Mouse (Mus musculus): ENCODE results near the gene Rft1. TPM values are rescaled to one million over a fixed set of nuclear protein-coding genes. Genes with fewer than 3 reads are reported as not detected.

The Rft1 gene
- polyA plus RNA-seq, 1 experiment from 2014 or later, result 17.6 TPM

DNA sequence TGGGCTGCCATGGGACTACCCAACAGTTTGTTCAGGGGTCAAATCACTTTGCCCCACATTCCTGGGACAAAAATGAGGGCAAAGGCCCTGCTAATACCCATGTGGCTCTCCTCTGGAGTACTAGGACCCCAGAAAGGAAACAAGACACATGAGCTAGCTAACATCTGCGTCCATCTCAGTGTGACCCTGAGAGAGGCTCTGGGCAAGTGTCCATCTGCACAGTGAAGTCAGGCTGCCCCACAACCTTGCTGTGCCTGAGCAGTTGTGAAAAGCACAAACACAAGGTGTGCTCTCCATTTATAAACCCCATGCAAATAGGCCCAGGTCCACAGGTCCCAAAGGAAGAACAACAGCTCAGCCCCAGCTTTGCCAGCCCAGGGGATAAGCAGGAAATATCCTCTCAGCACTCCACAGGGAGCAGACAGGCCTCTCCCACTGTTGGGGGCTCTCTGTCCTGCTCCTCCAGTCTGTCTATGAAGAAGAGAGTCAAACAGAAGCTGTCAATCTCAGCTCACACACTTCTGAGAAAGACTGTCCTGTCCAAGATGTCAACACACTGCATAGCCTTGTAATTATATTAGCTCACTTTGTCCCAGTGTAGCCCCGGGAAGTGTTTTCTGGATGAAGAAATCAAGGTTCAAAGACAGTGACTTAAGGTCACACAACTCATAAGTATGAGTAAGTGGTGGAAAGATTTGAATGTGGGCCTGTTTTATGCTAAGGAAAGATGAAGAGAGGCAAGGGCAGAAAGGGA, 41.0 kb upstream of the Rft1 start:
- 82% methylated on average over 2 of the region's 2 CpGs for WGBS
- H3K27ac ChIP-seq (ENCODE audit: low read length), result no peak overlapping the region
- H3K4me1 ChIP-seq (ENCODE audit: control insufficient read depth, insufficient read depth, low read length), result no peaks in the 10 kb centered on the region
- ATAC-seq (ENCODE audit: insufficient number of reproducible peaks, insufficient read depth, low FRiP score, low read depth), result no peak
- 0 out of 2 replicates have a peak, but pooled peaks cover 4% of the 10 kb centered on the region for H3K36me3 ChIP-seq (ENCODE audit: control insufficient read depth, insufficient read depth, low read length)
- no peaks in the 10 kb centered on the region for H3K27me3 ChIP-seq (ENCODE audit: control insufficient read depth, insufficient read depth, low read length)
- H3K4me2 ChIP-seq (replicated peaks; ENCODE audit: low read depth, low read length), result no peak overlapping the region
- H3K9ac ChIP-seq (replicated peaks; ENCODE audit: low read depth, low read length), result no peak overlapping the region
- H3K4me3 ChIP-seq (ENCODE audit: low read depth, low read length), result no peak overlapping the region
- no peaks in the 10 kb centered on the region for H3K9me3 ChIP-seq (ENCODE audit: control insufficient read depth, low read depth, low read length)

DNA sequence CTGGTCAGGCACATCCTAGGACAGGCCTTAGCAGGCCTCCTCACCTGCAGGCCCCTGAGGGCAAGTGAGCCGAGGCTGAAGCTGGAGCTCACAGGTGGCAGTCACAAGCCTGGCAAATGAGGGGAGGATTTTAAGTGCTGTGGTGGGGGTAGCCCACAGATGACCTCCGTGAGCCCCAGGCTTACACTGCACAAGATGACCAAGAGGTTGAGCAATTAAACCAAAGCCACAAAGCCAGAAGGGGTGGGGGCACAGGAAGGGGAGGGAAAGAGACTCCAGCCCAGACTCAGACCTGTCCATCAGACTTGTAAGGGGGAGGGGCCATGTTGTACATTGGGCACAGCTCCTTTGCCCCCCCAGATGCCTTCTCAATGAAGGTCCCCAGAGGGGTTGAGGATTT, 37.4 kb upstream of the Rft1 start:
- H3K27me3 ChIP-seq (ENCODE audit: control insufficient read depth, insufficient read depth, low read length), result no peaks in the 10 kb centered on the region
- no peak overlapping the region for H3K9ac ChIP-seq (replicated peaks; ENCODE audit: low read depth, low read length)
- no peak overlapping the region for H3K4me3 ChIP-seq (ENCODE audit: low read depth, low read length)
- ATAC-seq (ENCODE audit: insufficient number of reproducible peaks, insufficient read depth, low FRiP score, low read depth), result no peak
- H3K9me3 ChIP-seq (ENCODE audit: control insufficient read depth, low read depth, low read length), result no peaks in the 10 kb centered on the region
- H3K4me2 ChIP-seq (replicated peaks; ENCODE audit: low read depth, low read length), result no peak overlapping the region
- no peaks in the 10 kb centered on the region for H3K4me1 ChIP-seq (ENCODE audit: control insufficient read depth, insufficient read depth, low read length)
- no peaks in the 10 kb centered on the region for H3K36me3 ChIP-seq (ENCODE audit: control insufficient read depth, insufficient read depth, low read length)
- no peak overlapping the region for H3K27ac ChIP-seq (ENCODE audit: low read length)
- WGBS, result 77% methylated on average over 2 of the region's 2 CpGs

DNA sequence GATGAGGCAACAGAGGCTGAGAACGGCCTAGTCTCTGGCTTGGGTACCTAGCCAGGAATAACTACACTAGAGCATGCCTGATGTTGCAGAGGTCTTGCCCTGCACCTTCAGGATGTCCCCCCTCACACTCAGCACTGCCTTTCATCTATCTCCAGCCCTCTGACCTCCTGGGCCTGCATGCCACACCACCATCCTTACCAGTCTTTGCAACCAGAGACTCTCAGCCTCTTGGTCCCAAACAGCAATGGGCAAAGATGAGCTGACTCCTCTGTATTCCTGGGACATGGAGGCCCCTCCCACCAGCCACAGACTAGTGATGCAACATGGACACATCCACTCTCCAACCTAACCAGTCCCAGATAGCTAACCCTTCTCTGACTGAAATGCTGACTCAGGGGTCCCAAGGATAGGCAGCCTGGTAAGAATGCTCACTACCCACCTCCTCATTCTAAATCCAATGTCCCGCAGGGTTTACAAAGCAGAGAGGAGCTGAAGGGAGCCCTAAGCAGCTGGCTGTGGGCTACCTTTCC, 35.3 kb upstream of the Rft1 start:
- H3K36me3 ChIP-seq (ENCODE audit: control insufficient read depth, insufficient read depth, low read length), result no peaks in the 10 kb centered on the region
- 94% methylated on average over 2 of the region's 2 CpGs for WGBS
- H3K4me3 ChIP-seq (ENCODE audit: low read depth, low read length), result no peak overlapping the region
- H3K27me3 ChIP-seq (ENCODE audit: control insufficient read depth, insufficient read depth, low read length), result no peaks in the 10 kb centered on the region
- no peaks in the 10 kb centered on the region for H3K4me1 ChIP-seq (ENCODE audit: control insufficient read depth, insufficient read depth, low read length)
- no peaks in the 10 kb centered on the region for H3K9me3 ChIP-seq (ENCODE audit: control insufficient read depth, low read depth, low read length)
- no peak overlapping the region for H3K9ac ChIP-seq (replicated peaks; ENCODE audit: low read depth, low read length)
- no peak for ATAC-seq (ENCODE audit: insufficient number of reproducible peaks, insufficient read depth, low FRiP score, low read depth)
- H3K27ac ChIP-seq (ENCODE audit: low read length), result no peak overlapping the region
- no peak overlapping the region for H3K4me2 ChIP-seq (replicated peaks; ENCODE audit: low read depth, low read length)

DNA sequence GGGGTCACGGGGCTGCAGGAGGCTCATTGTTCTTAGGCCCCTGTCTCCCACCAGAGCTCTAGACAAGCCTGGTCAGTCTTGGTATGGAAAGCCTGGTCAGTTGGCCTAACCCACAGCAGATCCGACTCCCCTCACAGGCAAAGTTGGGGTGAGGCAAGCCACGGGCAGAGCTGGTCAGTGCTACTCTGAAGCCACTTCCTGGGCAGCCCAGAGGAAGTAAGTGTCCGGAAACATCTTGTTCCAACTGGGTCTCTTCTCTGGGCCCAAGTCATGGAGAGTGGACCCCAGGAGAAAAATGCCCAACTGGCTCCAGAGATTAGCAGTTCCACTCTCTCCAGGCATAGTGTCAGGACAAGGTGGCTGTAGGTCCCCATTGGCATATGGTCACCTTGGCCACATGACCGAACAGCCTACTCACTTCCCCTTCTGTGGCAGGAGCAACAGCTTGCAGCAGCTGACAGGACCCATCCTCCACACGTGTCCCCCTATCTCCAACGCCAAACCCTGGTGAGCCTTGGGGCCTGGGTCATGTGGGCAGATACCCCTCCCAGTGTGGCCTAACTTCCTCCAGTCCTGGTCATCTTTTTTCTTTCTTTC, 34.1 kb upstream of the Rft1 start:
- WGBS, result 78% methylated on average over 7 of the region's 7 CpGs
- ATAC-seq (ENCODE audit: insufficient number of reproducible peaks, insufficient read depth, low FRiP score, low read depth), result no peak
- no peak overlapping the region for H3K9ac ChIP-seq (replicated peaks; ENCODE audit: low read depth, low read length)

DNA sequence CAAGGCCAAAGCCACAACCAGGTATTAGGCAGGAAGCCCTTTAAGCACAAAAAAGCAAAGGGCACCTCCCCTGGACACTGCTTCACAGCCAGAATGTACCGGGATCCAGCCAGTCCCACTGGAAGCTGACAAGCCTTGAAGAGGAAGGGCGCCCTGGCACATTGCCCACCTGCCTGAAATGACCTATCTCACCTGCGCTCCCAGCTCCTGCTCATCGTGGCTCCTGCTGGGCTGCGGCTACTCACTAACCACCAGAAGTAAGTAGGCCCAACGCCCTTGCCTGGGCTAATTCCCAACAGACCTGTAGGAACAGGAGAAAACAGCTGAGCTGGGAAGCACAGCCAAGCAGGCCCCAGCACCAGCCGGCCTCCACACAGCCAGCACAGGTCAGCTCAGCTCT, 32.0 kb upstream of the Rft1 start:
- Histone ChIP-seq H3K9ac (replicated peaks; ENCODE audit: low read depth, low read length) (no peak overlapping the region), H3K27ac (ENCODE audit: low read length) (no peak overlapping the region), H3K4me2 (replicated peaks; ENCODE audit: low read depth, low read length) (no peak overlapping the region), H3K4me1 (ENCODE audit: control insufficient read depth, insufficient read depth, low read length) (peaks cover 17% of the 10 kb centered on the region), H3K9me3 (ENCODE audit: control insufficient read depth, low read depth, low read length) (no peaks in the 10 kb centered on the region), H3K4me3 (ENCODE audit: low read depth, low read length) (no peak overlapping the region), H3K27me3 (ENCODE audit: control insufficient read depth, insufficient read depth, low read length) (no peaks in the 10 kb centered on the region), H3K36me3 (ENCODE audit: control insufficient read depth, insufficient read depth, low read length) (no peaks in the 10 kb centered on the region)
- WGBS, result 81% methylated on average over 7 of the region's 7 CpGs
- no peak for ATAC-seq (ENCODE audit: insufficient number of reproducible peaks, insufficient read depth, low FRiP score, low read depth)

More for the DNA sequence above, 34.1 kb upstream of the Rft1 start:
- Histone ChIP-seq H3K4me1 (ENCODE audit: control insufficient read depth, insufficient read depth, low read length) (peaks cover 11% of the 10 kb centered on the region), H3K9me3 (ENCODE audit: control insufficient read depth, low read depth, low read length) (no peaks in the 10 kb centered on the region), H3K36me3 (ENCODE audit: control insufficient read depth, insufficient read depth, low read length) (no peaks in the 10 kb centered on the region), H3K4me2 (replicated peaks; ENCODE audit: low read depth, low read length) (no peak overlapping the region), H3K27ac (ENCODE audit: low read length) (no peak overlapping the region), H3K27me3 (ENCODE audit: control insufficient read depth, insufficient read depth, low read length) (no peaks in the 10 kb centered on the region), H3K4me3 (ENCODE audit: low read depth, low read length) (no peak overlapping the region)

DNA sequence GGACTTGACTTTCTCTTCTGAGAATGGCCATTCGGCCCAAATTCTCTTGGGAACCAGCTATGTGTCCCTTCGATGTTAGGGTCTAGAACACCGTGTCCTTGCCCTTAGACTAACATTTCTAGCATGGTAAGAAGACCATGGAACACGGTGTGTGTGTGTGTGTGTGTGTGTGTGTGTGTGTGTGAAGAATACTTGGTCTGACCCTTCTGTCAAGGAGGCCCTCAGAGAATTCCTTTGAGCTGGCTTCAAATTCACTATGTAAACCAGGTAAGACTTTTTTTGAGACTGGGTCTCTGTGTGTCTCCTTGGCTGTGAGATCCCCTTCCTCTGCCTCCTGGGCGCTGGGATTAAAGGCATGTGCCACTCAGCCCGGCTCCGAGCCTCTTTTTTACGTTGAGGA, 31.6 kb upstream of the Rft1 start:
- ATAC-seq (ENCODE audit: insufficient number of reproducible peaks, insufficient read depth, low FRiP score, low read depth), result no peak
- 93% methylated on average over 8 of the region's 8 CpGs for WGBS
- Histone ChIP-seq H3K9me3 (ENCODE audit: control insufficient read depth, low read depth, low read length) (no peaks in the 10 kb centered on the region), H3K36me3 (ENCODE audit: control insufficient read depth, insufficient read depth, low read length) (no peaks in the 10 kb centered on the region), H3K27ac (ENCODE audit: low read length) (no peak overlapping the region), H3K4me1 (ENCODE audit: control insufficient read depth, insufficient read depth, low read length) (peaks cover 17% of the 10 kb centered on the region), H3K4me3 (ENCODE audit: low read depth, low read length) (no peak overlapping the region), H3K4me2 (replicated peaks; ENCODE audit: low read depth, low read length) (no peak overlapping the region), H3K9ac (replicated peaks; ENCODE audit: low read depth, low read length) (no peak overlapping the region), H3K27me3 (ENCODE audit: control insufficient read depth, insufficient read depth, low read length) (no peaks in the 10 kb centered on the region)

DNA sequence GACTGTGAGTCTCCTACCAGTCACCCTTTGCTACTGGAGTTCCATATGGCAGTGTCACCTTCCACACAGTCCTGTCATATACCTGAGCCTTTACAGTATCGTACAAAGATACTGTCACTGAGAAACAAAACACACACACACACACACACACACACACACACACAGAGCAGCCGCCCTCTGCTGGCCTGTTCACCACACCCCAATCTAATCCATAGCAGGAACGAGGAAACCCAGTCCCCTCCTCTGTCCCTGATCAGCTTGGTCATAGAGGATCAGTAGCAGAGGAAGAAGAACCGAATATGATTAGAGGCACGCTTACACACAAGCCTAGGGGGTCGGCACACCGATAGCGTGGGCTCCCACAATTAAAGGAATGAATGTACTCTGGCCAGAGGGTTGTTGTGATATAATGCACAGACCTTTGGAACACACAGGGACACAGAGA, 29.9 kb upstream of the Rft1 start:
- Histone ChIP-seq H3K4me2 (replicated peaks; ENCODE audit: low read depth, low read length) (peak overlapping the region; percentile 60), H3K27me3 (ENCODE audit: control insufficient read depth, insufficient read depth, low read length) (no peaks in the 10 kb centered on the region), H3K9me3 (ENCODE audit: control insufficient read depth, low read depth, low read length) (no peaks in the 10 kb centered on the region), H3K4me3 (ENCODE audit: low read depth, low read length) (peak overlapping the region; percentile 74), H3K36me3 (ENCODE audit: control insufficient read depth, insufficient read depth, low read length) (no peaks in the 10 kb centered on the region), H3K9ac (replicated peaks; ENCODE audit: low read depth, low read length) (peak overlapping the region; percentile 58; the same call in 1 of the 2 replicates), H3K27ac (ENCODE audit: low read length) (0 out of 2 replicates have a peak overlapping the region, but pooled peaks have one; percentile 1), H3K4me1 (ENCODE audit: control insufficient read depth, insufficient read depth, low read length) (peaks cover 17% of the 10 kb centered on the region)
- WGBS, result 51% methylated on average over 8 of the region's 8 CpGs
- no peak for ATAC-seq (ENCODE audit: insufficient number of reproducible peaks, insufficient read depth, low FRiP score, low read depth)

DNA sequence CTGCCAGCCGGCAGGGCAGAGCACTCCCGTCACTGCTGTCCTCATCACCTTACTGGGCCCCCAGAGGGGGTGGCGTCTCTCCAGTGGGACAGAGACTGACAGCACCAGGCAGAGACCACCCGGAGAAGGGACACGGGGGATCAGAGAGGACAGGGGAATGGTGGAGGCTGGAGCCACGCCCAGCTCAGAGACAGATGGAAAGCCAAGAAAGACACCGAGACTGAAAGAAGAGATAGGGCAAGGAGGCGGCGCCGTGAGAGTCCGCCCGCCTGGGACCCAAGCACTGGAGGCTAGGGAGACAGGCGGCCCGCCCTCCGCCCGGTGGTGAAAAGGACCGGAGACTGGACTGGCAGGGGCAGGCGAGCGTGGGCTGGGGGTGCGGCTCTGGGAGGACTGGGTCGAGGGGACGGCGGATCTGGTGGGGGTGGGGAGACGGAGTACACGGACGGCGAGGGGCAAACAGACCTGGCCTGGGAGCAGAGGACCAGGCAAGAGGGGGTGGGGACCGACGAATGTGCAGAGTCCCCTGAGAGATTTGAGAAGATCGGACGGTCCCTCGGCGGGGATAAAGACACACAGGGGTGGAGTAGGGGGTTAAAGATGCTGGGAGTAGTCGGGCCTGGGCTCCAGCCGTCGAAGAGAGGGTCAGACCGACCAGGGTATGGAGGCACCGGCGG, 28.9 kb upstream of the Rft1 start:
- Histone ChIP-seq H3K4me2 (replicated peaks; ENCODE audit: low read depth, low read length) (peak overlapping the region; percentile 60), H3K4me3 (ENCODE audit: low read depth, low read length) (peak overlapping the region; percentile 74), H3K27ac (ENCODE audit: low read length) (peak overlapping the region; percentile 69; the same call in 1 of the 2 replicates), H3K4me1 (ENCODE audit: control insufficient read depth, insufficient read depth, low read length) (peaks cover 17% of the 10 kb centered on the region), H3K9ac (replicated peaks; ENCODE audit: low read depth, low read length) (peak overlapping the region; percentile 58), H3K9me3 (ENCODE audit: control insufficient read depth, low read depth, low read length) (no peaks in the 10 kb centered on the region), H3K27me3 (ENCODE audit: control insufficient read depth, insufficient read depth, low read length) (no peaks in the 10 kb centered on the region), H3K36me3 (ENCODE audit: control insufficient read depth, insufficient read depth, low read length) (no peaks in the 10 kb centered on the region)
- WGBS, result under 1% methylated on average over 39 of the region's 39 CpGs
- ATAC-seq (ENCODE audit: insufficient number of reproducible peaks, insufficient read depth, low FRiP score, low read depth), result peak; percentile 24; the same call in 1 of the 2 replicates

All from stomach, embryonic 14.5 days (tissue).